Mouse (Mus musculus) regulatory T cell (primary cell): ENCODE measurements at regions not wholly inside any gene's neighbourhood (a gene's known extent, or its start where the extent isn't known, plus 50 kb on each side); places are given as distances from the start of the nearest gene placed in this dataset.

Source experiments
- in situ Hi-C: fragments of 300-600 bp; cut with MboI, MseI; formaldehyde crosslinking; loops from one replicate; pipeline ENCODE4 v1.15.1; 2025; ENCODE audit warnings: high pct_unique_total_duplicates

DNA sequence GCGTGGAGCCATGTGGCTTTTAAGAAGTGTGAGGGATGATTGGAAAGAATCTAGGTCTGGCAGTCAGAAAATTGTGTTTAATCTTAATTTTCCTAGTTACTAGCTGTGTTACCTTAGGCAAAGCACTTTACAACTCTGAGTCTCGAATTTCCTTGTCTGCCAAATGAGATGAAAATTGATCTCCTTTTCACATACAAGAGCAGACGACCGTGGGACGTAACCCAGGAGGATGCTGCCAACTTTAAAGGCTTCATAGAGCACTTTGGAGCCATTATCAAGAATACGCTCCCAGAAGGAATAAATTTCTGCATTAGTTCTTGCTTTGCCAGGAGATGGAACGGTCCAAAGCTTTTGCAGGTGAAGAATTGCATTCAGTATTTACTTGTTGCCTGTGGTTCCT lies 457.6 kb downstream of the Bcl11a start:
- in situ Hi-C loops = no loop called here

- in situ Hi-C loops = no loop called here
These were observed 459.9 kb downstream of the Bcl11a start for GRCm38 (mm10) chr11:24537721-24538120.

- in situ Hi-C loops = loop anchor here (10.0 to 25.0 kb wide), 3 partner anchors 175 to 1382 kb away; no protein-coding TSS in a partner anchor
These were observed 491.8 kb downstream of the Bcl11a start for GRCm38 (mm10) chr11:24569655-24570054.

GRCm38 (mm10) chr11:24613529-24613928 lies 535.7 kb downstream of the Bcl11a start:
- in situ Hi-C loops = no loop called here

DNA sequence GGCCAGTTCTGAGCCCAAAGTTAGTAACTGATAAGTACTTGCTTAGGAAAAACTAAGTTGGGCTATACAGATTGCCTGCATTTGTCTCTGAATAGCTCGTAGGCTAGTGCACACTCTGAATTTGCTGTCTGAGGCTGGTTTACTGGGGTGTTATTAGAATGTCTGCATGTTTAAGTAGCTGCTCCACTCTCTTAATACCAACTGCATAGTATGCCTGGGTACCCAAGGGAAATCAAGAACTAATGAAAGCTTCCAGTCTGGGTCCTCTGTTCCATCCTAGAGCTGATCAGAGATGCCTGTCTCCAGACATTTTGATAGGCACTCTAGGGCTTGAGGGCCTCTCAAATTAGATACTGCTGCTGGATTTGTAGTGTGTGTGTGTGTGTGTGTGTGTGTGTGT lies 537.6 kb downstream of the Bcl11a start:
- in situ Hi-C loops = no loop called here

DNA sequence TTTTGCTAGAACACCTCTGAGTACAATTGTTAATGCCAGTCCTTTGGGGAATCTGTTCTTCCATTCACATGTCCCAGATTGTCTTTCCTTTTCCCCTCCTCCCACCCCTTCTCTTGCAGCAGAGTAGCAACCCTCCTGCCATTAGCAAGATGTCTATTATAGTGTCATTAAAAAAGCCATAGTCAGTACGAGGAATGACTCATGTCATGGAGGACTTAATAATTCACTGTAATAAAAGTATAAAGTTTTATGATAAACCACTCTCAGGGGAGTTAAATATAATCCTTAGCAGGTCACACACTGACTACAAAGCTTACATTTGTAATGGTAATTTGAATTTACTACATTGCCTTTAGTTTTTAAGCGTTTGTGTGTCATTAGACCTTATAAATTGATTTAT lies 540.7 kb downstream of the Bcl11a start:
- in situ Hi-C loops = no loop called here

GRCm38 (mm10) chr11:24619021-24619420 lies 541.2 kb downstream of the Bcl11a start:
- in situ Hi-C loops = no loop called here

- in situ Hi-C loops = no loop called here
These were observed 550.8 kb downstream of the Bcl11a start for GRCm38 (mm10) chr11:24628619-24629018.

DNA sequence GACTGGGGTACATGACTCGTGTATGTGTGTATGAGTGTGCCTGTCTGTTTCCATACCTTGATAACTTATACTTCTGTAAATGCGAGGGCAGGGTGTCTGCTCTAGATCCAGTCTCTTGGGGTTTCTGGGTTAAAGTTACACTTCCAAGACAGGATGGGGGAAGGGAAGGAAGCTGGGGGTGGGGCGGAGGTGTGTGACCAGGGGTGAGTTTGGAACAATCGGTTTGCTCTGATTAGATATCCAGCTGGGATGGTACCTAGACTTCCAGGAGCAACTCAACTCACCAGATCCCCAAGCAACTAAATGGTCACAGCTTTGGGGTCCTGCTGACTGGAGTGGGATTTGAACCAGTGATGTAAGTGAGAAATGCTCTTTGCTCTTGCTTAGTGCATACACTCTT lies 551.6 kb downstream of the Bcl11a start:
- in situ Hi-C loops = no loop called here

GRCm38 (mm10) chr11:24630403-24630900 lies 552.6 kb downstream of the Bcl11a start:
- in situ Hi-C loops = no loop called here

DNA sequence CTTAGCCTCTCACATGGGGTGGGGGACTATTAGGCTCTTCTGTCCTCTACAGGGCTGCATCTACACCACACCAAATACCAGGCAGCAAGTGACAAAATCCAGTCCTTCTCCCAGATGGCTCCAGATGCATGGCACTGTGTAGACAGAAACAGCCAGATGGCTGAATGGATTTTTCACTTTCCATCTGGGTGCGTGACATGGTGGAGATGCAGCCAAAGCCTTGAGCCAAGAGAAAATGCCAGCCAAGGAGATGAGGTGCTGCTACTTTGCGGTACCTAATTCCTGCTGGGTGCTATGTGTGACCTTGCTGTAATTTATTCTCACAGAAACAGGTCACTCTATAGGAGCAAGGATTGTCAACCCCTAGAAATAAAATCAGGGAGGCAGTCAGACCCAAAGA lies 553.8 kb downstream of the Bcl11a start:
- in situ Hi-C loops = no loop called here

DNA sequence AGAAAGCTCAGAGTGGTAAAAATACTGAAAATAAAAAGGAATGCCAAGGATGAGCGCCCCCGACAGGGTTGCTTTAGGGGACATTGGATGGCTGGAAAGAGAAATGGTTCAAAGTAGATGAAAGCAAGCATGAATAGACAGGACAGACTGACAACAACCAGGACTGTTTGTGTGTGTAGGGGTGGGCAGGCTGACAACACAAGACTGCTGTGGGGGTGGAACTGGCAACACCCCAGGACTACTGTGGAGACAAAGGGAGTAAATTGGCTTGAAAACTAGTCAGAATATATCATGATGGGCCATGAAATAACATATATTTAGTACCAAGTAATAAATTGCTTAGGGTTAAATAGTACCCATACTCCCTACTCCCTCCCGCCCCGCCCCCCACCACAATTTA lies 558.9 kb downstream of the Bcl11a start:
- in situ Hi-C loops = no loop called here

GRCm38 (mm10) chr11:24643439-24644109 lies 565.7 kb downstream of the Bcl11a start:
- in situ Hi-C loops = no loop called here

DNA sequence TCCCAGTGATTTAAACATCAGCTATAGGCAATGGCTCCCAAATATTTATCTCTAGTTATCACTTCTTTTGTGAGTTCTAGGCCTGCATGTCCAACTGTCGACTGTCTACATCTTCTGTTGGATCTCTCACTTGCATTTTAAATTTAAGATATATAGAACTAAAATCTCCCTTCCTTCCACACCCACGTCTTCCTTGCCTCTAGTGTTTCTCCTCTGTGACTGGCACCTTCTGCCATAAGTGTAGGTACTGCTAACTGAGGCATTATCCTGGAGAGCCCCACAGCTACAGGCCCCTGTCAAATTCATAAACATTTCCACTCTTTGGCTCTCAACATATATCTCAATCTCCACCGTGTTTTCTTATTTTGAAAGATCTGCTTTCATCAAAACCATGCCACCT lies 575.0 kb downstream of the Bcl11a start:
- in situ Hi-C loops = no loop called here

- in situ Hi-C loops = no loop called here
These were observed 586.2 kb downstream of the Bcl11a start for GRCm38 (mm10) chr11:24664082-24664481.

- in situ Hi-C loops = no loop called here
These were observed 587.5 kb downstream of the Bcl11a start for GRCm38 (mm10) chr11:24665310-24665709.

- in situ Hi-C loops = no loop called here
These were observed 593.8 kb downstream of the Bcl11a start for GRCm38 (mm10) chr11:24671662-24672061.

GRCm38 (mm10) chr11:24673248-24674207 lies 595.7 kb downstream of the Bcl11a start:
- in situ Hi-C loops = no loop called here

DNA sequence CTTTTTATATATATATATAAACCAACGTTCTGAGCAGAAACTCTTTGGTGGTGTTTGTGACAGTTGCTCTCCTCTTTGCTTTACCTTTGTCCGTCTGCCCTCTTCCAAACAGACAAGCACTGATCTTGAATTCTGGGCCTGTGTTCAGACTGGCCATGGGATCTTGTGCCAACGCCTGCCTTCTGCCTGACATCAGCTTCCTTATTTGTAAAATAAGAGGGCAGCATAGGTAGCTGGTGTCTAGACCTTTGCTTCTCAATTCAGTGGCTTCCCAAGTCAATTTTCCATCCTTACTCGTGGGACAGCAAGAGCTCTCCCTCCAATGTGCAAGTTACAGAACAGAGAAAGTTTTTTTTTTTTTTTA lies 596.3 kb downstream of the Bcl11a start:
- in situ Hi-C loops = no loop called here

- in situ Hi-C loops = no loop called here
These were observed 599.2 kb downstream of the Bcl11a start for GRCm38 (mm10) chr11:24677016-24677415.

DNA sequence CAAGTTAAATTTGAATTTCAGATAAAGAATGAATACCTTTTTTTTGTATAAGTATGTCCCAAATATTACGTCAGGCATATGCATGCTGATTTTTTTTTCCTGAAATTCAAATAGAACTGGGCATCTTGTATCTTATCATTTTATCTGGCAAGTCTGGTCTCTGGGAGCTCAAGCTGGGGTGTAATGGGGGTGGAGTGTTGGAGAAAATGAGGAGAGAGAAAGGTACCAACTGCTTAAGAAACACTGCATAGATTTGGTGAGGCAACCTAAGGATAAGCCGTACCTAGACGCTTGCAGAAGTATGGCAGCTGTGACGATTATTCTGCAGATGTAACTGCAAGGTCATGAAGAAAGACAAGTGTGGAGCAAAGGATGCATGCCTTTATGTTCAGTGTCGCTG lies 601.7 kb downstream of the Bcl11a start:
- in situ Hi-C loops = no loop called here

GRCm38 (mm10) chr11:24682423-24682822 lies 604.6 kb downstream of the Bcl11a start:
- in situ Hi-C loops = no loop called here
